Mouse (Mus musculus) liver, postnatal 0 days (tissue): ENCODE measurements at regions not wholly inside any gene's neighbourhood (a gene's known extent, or its start where the extent isn't known, plus 50 kb on each side); places are given as distances from the start of the nearest gene placed in this dataset.

ENCODE experiments used
- CTCF ChIP-seq: sonication (generic); IDR thresholded peaks from 2 replicates; pipeline ENCODE4 v1.5.1; 2016; ENCODE audit warnings: antibody characterized with exemption, low read depth
- EP300 ChIP-seq: IDR thresholded peaks from 2 replicates; pipeline ENCODE4 v1.6.1; 2016; ENCODE audit warnings: antibody characterized with exemption, low read depth, mild to moderate bottlenecking

DNA sequence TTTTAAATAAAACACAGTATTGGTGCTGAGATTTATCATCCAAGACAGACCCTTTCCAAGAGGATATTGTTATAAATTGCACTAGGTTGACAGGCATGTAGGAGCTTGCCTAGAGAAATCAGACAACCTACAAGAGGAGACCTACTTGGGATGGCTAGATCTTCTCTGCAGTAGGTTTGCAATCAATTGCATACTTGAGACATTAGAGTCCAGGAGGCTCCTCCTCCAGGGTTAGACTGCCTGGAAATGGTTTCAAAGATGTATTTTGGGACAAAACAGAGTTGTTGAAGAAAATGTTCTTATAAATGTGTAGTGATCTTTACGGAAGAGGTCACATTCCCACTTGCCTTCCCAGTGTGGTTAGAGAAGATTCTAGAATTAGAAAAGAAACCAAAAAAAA is 98.9 kb upstream of the Cdc42ep3 start:
- TF ChIP-seq CTCF, result no peak
- TF ChIP-seq EP300, result no peak
